Mouse (Mus musculus): Measurements from ENCODE around the gene Frem1. TPM values are rescaled to one million over a fixed set of nuclear protein-coding genes. Genes with fewer than 3 reads are reported as not detected.

Frem1 gene
- under 1 TPM in 1 of 2 experiments, not detected in 1; 0.15 TPM for polyA plus RNA-seq (2017; shearing (Covaris generic))

GRCm38 (mm10) chr4:83051634-83052577 lies at the start of gene Frem1:
TSS of gene Frem1 (minus strand) at chr4:83052339.

GRCm38 (mm10) chr4:82884636-82885534 lies 167.3 kb downstream of the Frem1 start, which contains the start of gene Cer1:
TSS of gene Cer1 (minus strand) at chr4:82885148.

GRCm38 (mm10) chr4:82859131-82860125 lies 192.7 kb downstream of the Frem1 start, which contains the start of gene Zdhhc21:
TSS of gene Zdhhc21 (minus strand) at chr4:82859958.

Other genes starting within 250 kb of the Frem1 start
- gene Zdhhc21, start 192.4 kb downstream of the Frem1 start, polyA plus RNA-seq (2017; shearing (Covaris generic)): 10 to 100 TPM; 11.6 to 20.8 TPM
- gene Cer1, start 167.2 kb downstream of the Frem1 start, polyA plus RNA-seq (2017; shearing (Covaris generic)): not detected